Mouse (Mus musculus) lung, embryonic 15.5 days (tissue): ENCODE results near the gene Exosc2. TPM values are rescaled to one million over a fixed set of nuclear protein-coding genes. Genes with fewer than 3 reads are reported as not detected.
"Not testable (repeated sequence)": the region's sequence is repeated elsewhere in the genome, so short reads cannot be mapped to it uniquely, and the experiment has no call there.

Source experiments
- ATAC-seq: fragments of 200-750 bp; cut with Nextera tagmentation; 2 replicates; pipeline ENCODE4 v1.8.0; 2017; ENCODE audit warnings: moderate number of reproducible peaks, borderline replicate concordance; ENCODE audit not compliant: low FRiP score, low TSS enrichment; ENCODE audit errors: extremely low read depth
- H3K27ac ChIP-seq: fragments of 300-500 bp; sonication (generic); 2 replicates; pipeline ENCODE4 v1.5.1; 2015; ENCODE audit warnings: moderate library complexity, mild to moderate bottlenecking, inconsistent platforms
- H3K27me3 ChIP-seq: fragments of 300-500 bp; sonication (generic); 2 replicates; pipeline ENCODE4 v1.6.1; 2015; ENCODE audit warnings: inconsistent platforms
- H3K36me3 ChIP-seq: fragments of 300-500 bp; sonication (generic); 2 replicates; pipeline ENCODE4 v1.6.1; 2015; ENCODE audit warnings: inconsistent platforms
- H3K4me1 ChIP-seq: fragments of 300-500 bp; sonication (generic); 2 replicates; pipeline ENCODE4 v1.6.1; 2015; ENCODE audit warnings: inconsistent platforms
- H3K4me2 ChIP-seq: fragments of 300-500 bp; sonication (generic); 2 replicates; pipeline ENCODE4 v1.6.1; 2015; ENCODE audit warnings: inconsistent platforms, mild to moderate bottlenecking, moderate library complexity
- H3K4me3 ChIP-seq: fragments of 300-500 bp; sonication (generic); 2 replicates; pipeline ENCODE4 v1.5.1; 2015; ENCODE audit warnings: mild to moderate bottlenecking, inconsistent platforms
- H3K9ac ChIP-seq: fragments of 300-500 bp; sonication (generic); 2 replicates; pipeline ENCODE4 v1.6.1; 2015; ENCODE audit warnings: inconsistent platforms
- H3K9me3 ChIP-seq: fragments of 300-500 bp; sonication (generic); 2 replicates; pipeline ENCODE4 v1.6.1; 2016; ENCODE audit warnings: inconsistent platforms
- WGBS: fragments of 180-500 bp; shearing (Covaris S2); methylation state at CpG from one replicate; pipeline ENCODE4 v1.1.7; 2015; 5-methylcytosine and 5-hydroxymethylcytosine counted together
- polyA plus RNA-seq: library from polyadenylated mRNA; unstranded; fragments of >200 nt; fragmentation: Nextera tagmentation; extraction: Ambion mirVana; gene quantifications from 2 replicates; pipeline ENCODE4 v1.2.1, GENCODE M21; 2015

The Exosc2 gene
- polyA plus RNA-seq, 1 experiment from 2014 or later: 69.1 TPM

DNA sequence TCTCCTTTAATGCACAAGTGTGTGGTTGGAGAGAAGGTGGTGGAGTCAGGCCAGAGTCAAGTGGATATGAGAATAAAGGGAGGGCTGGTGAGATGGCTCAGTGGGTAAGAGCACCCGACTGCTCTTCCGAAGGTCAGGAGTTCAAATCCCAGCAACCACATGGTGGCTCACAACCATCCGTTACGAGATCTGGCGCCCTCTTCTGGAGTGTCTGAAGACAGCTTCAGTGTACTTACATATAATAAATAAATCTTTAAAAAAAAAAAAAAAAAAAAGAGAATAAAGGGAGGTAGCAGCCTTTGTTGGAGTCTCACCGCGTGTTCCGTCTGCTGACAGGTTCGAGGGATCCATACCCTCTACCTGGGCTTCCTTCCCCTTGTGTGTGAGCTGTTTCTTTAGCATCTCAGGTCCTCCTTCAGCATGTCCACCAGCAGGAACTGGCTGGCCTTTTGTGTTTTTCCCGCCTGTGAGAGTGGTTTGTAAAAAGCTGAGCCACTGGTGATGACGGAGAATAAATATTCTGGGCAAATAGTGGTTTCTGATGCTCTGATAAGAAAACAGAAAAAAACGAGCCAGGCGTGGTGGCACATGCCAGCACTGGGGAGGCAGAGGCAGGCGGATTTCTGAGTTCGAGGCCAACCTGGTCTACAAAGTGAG lies 10.7 kb downstream of the Exosc2 start:
- H3K4me1 ChIP-seq, H3K9me3 ChIP-seq, ATAC-seq, H3K27ac ChIP-seq, H3K4me2 ChIP-seq, H3K27me3 ChIP-seq, H3K9ac ChIP-seq, H3K4me3 ChIP-seq: not testable (repeated sequence)
- peaks cover 41% of the 10 kb centered on the region for H3K36me3 ChIP-seq
- 79% methylated on average over 15 of the region's 15 CpGs for WGBS

GRCm38 (mm10) chr2:31681731-31682235 lies 11.3 kb downstream of the Exosc2 start:
- no peak overlapping the region for H3K4me2 ChIP-seq
- no peaks in the 10 kb centered on the region for H3K27me3 ChIP-seq
- no peak for ATAC-seq
- H3K27ac ChIP-seq: no peak overlapping the region
- H3K4me3 ChIP-seq: no peak overlapping the region
- WGBS: 84% methylated on average over 6 of the region's 6 CpGs
- H3K9ac ChIP-seq: no peak overlapping the region
- no peaks in the 10 kb centered on the region for H3K9me3 ChIP-seq
- H3K36me3 ChIP-seq: peaks cover 35% of the 10 kb centered on the region
- no peaks in the 10 kb centered on the region for H3K4me1 ChIP-seq

DNA sequence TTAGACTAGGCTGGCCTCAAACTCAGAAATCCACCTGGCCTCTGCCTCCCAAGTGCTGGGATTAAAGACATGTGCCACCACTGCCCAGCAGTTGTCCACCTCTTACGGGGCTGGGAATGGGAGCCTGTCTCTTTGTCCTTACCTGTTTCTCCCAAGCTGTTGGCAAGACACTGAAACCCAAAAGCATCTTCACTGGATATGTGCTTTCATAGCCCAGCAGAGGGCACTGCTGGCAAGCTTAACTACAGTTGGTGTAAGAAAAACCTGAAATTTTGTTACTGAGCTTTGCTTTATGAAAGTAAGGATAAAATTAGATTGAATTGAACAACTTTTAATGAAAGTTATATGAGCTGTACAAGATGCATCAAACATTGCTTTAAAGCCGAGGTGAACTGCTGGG lies 13.2 kb downstream of the Exosc2 start:
- Histone ChIP-seq H3K9ac (no peak overlapping the region), H3K36me3 (peaks cover 19% of the 10 kb centered on the region), H3K27ac (no peak overlapping the region), H3K4me2 (no peak overlapping the region), H3K9me3 (no peaks in the 10 kb centered on the region), H3K4me3 (no peak overlapping the region), H3K4me1 (peaks cover 5% of the 10 kb centered on the region), H3K27me3 (no peaks in the 10 kb centered on the region)
- WGBS: 27% methylated on average over 2 of the region's 2 CpGs
- no peak for ATAC-seq

GRCm38 (mm10) chr2:31688074-31688925 lies 17.8 kb downstream of the Exosc2 start, which contains the start of gene Abl1:
Gene Abl1, plus strand, starts transcription at chr2:31688376.
- ATAC-seq: peak; percentile 99
- WGBS: under 1% methylated on average over 63 of the region's 64 CpGs
- Histone ChIP-seq H3K27me3 (no peaks in the 10 kb centered on the region), H3K4me3 (peak within 1 kb of the TSS; percentile 98), H3K4me2 (peak within 1 kb of the TSS; percentile 81), H3K9ac (peak within 1 kb of the TSS; percentile 90), H3K36me3 (0 out of 2 replicates have a peak, but pooled peaks cover 5% of the 10 kb centered on the region), H3K4me1 (peaks cover 22% of the 10 kb centered on the region), H3K9me3 (no peaks in the 10 kb centered on the region), H3K27ac (peak within 1 kb of the TSS; percentile 96)

DNA sequence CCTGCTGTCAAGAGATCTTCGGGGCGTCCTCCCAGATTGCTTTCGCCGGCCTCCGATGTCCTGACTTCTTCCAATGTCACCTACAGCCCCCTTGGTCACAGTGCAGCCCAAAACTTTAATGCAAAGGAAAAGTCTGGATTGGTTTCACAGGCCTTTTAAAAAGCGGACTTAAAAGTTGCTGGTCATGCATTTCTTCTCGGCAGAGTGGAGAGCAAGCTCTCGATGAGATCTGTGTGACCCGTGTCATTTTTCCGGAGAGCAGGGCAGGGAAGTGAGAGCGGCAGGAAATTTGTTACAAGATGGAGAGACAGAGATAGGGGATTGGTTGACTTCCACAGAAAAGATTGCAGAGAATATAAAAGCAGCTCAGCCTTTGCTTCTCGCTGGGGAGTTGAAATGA lies 18.5 kb downstream of the Exosc2 start:
- Histone ChIP-seq H3K27ac (peak overlapping the region; percentile 96), H3K27me3 (no peaks in the 10 kb centered on the region), H3K4me2 (peak overlapping the region; percentile 81), H3K9me3 (no peaks in the 10 kb centered on the region), H3K9ac (peak overlapping the region; percentile 90), H3K4me3 (peak overlapping the region; percentile 98), H3K4me1 (peaks cover 22% of the 10 kb centered on the region), H3K36me3 (0 out of 2 replicates have a peak, but pooled peaks cover 5% of the 10 kb centered on the region)
- ATAC-seq: no peak
- under 1% methylated on average over 12 of the region's 12 CpGs for WGBS

DNA sequence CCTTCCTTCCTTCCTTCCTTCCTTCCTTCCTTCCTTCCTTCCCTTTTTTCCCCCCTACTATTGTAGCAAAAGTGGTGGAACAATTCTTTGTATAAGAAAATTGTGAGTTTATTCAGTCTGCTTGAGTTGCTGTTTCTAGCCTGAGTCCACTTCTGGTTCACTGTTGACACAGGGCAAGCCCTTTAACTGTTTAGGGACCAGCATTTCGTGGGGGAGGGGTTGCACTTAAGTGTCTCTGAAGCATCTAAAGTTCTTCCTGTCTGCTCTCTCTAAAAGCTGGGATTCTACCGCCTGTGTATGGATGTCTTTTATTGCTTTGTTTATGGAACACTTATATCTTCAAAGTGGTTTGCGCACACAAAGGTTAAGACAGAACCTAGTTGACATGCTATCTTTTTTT lies 19.5 kb downstream of the Exosc2 start:
- ATAC-seq: no peak
- Histone ChIP-seq H3K27me3 (no peaks in the 10 kb centered on the region), H3K9ac (peak overlapping the region; percentile 90; the same call in 1 of the 2 replicates), H3K27ac (no peak overlapping the region), H3K4me3 (peak overlapping the region; percentile 98), H3K4me1 (peaks cover 22% of the 10 kb centered on the region), H3K36me3 (peaks cover 5% of the 10 kb centered on the region; the same call in 1 of the 2 replicates), H3K9me3 (no peaks in the 10 kb centered on the region), H3K4me2 (peak overlapping the region; percentile 81)
- 29% methylated on average over 3 of the region's 3 CpGs for WGBS

GRCm38 (mm10) chr2:31698209-31698608 lies 27.7 kb downstream of the Exosc2 start:
- H3K27me3 ChIP-seq: no peaks in the 10 kb centered on the region
- no peak for ATAC-seq

GRCm38 (mm10) chr2:31700545-31701446 lies 30.3 kb downstream of the Exosc2 start:
- Histone ChIP-seq H3K4me3 (no peak overlapping the region), H3K36me3 (peaks cover 8% of the 10 kb centered on the region; the same call in 1 of the 2 replicates), H3K9me3 (no peaks in the 10 kb centered on the region), H3K4me1 (no peaks in the 10 kb centered on the region), H3K4me2 (no peak overlapping the region), H3K27ac (no peak overlapping the region), H3K9ac (no peak overlapping the region), H3K27me3 (no peaks in the 10 kb centered on the region)
- ATAC-seq: no peak
- WGBS: 46% methylated on average over 7 of the region's 7 CpGs

More at GRCm38 (mm10) chr2:31698209-31698608, 27.7 kb downstream of the Exosc2 start:
- no peaks in the 10 kb centered on the region for H3K9me3 ChIP-seq
- H3K27ac ChIP-seq: no peak overlapping the region
- no peak overlapping the region for H3K4me2 ChIP-seq
- no peak overlapping the region for H3K9ac ChIP-seq
- H3K36me3 ChIP-seq: peaks cover 11% of the 10 kb centered on the region
- H3K4me3 ChIP-seq: no peak overlapping the region
- no peaks in the 10 kb centered on the region for H3K4me1 ChIP-seq

GRCm38 (mm10) chr2:31703226-31703625 lies 32.7 kb downstream of the Exosc2 start:
- no peak for ATAC-seq
- Histone ChIP-seq H3K9me3 (no peaks in the 10 kb centered on the region), H3K27ac (no peak overlapping the region), H3K9ac (no peak overlapping the region), H3K27me3 (no peaks in the 10 kb centered on the region), H3K36me3 (peaks cover 3% of the 10 kb centered on the region; the same call in 1 of the 2 replicates), H3K4me1 (no peaks in the 10 kb centered on the region), H3K4me3 (no peak overlapping the region), H3K4me2 (no peak overlapping the region)

GRCm38 (mm10) chr2:31705914-31706313 lies 35.4 kb downstream of the Exosc2 start:
- no peaks in the 10 kb centered on the region for H3K9me3 ChIP-seq
- no peak overlapping the region for H3K9ac ChIP-seq
- no peaks in the 10 kb centered on the region for H3K36me3 ChIP-seq
- H3K4me1 ChIP-seq: no peaks in the 10 kb centered on the region
- H3K27ac ChIP-seq: no peak overlapping the region
- no peak overlapping the region for H3K4me3 ChIP-seq
- no peaks in the 10 kb centered on the region for H3K27me3 ChIP-seq
- H3K4me2 ChIP-seq: no peak overlapping the region
- ATAC-seq: no peak

- Histone ChIP-seq H3K36me3 (no peaks in the 10 kb centered on the region), H3K4me1 (no peaks in the 10 kb centered on the region), H3K9me3 (no peaks in the 10 kb centered on the region), H3K4me2 (no peak overlapping the region), H3K27me3 (no peaks in the 10 kb centered on the region), H3K4me3 (no peak overlapping the region), H3K9ac (no peak overlapping the region), H3K27ac (no peak overlapping the region)
- ATAC-seq: no peak
- 13% methylated on average over 2 of the region's 2 CpGs for WGBS
Measured at GRCm38 (mm10) chr2:31706531-31706930, 36.0 kb downstream of the Exosc2 start.
